Mouse (Mus musculus): ENCODE measurements around the gene Eif4e2.

DNA sequence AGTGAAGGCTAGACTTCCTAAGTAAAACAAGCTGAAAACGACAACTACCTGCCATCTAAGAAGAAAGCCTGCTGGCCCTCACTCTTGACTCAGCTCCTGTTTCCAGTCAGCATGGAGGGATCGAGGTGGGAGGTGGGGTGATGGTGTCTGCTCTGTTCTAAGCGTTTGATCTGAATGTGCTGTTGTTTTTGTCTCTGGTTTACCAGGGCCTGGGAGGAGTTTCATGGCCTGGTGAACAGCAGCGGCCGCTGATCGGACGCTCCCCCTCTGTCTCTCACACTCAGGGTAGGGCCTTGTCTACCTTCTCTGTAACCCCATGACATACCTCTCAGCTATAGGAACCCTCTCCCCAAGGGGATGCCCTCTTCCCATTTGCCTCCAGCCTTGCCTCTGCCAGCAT is 18.5 kb downstream of the Eif4e2 start:
- TF ChIP-seq CTCF (IDR thresholded peaks at IDR 0.05; ENCODE audit: low read depth, low read length) (no peak), POLR2A (IDR thresholded peaks at IDR 0.05; ENCODE audit: extremely low read depth, insufficient read depth, low read length) (no peak)
